Mouse (Mus musculus): Measurements from ENCODE around the gene Mtg2.

Mtg2 gene

GRCm38 (mm10) chr2:180070481-180071453 is at the start of gene Mtg2:
Mtg2 (plus strand) TSS chr2:180070588.
- peak; percentile 95 for DNase-seq (ENCODE audit: low spot score)

GRCm38 (mm10) chr2:180020919-180021318 is 49.5 kb upstream of the Mtg2 start:
- DNase-seq (ENCODE audit: low spot score), result no peak

GRCm38 (mm10) chr2:180022751-180023150 is 47.6 kb upstream of the Mtg2 start:
- DNase-seq (ENCODE audit: low spot score), result peak; percentile 3

- DNase-seq (ENCODE audit: low spot score), result peak; percentile 99
These were observed 45.8 kb upstream of the Mtg2 start, which contains the start of gene Lsm14b for GRCm38 (mm10) chr2:180024401-180025098. Lsm14b (plus strand) TSS chr2:180024987.

- DNase-seq (ENCODE audit: low spot score), result peak; percentile 49
These were observed 45.1 kb upstream of the Mtg2 start for GRCm38 (mm10) chr2:180025135-180025860.

GRCm38 (mm10) chr2:180025861-180026200 is 44.6 kb upstream of the Mtg2 start:
- DNase-seq (ENCODE audit: low spot score), result no peak

- no peak for DNase-seq (ENCODE audit: low spot score)
These were observed 42.6 kb upstream of the Mtg2 start for GRCm38 (mm10) chr2:180027768-180028167.

- no peak for DNase-seq (ENCODE audit: low spot score)
These were observed 39.1 kb upstream of the Mtg2 start for GRCm38 (mm10) chr2:180031270-180031669.

- no peak for DNase-seq (ENCODE audit: low spot score)
These were observed 37.5 kb upstream of the Mtg2 start for GRCm38 (mm10) chr2:180032925-180033324.

- DNase-seq (ENCODE audit: low spot score), result no peak
These were observed 36.4 kb upstream of the Mtg2 start for GRCm38 (mm10) chr2:180033956-180034355.

GRCm38 (mm10) chr2:180034753-180035152 is 35.6 kb upstream of the Mtg2 start:
- no peak for DNase-seq (ENCODE audit: low spot score)

GRCm38 (mm10) chr2:180040406-180040805 is 30.0 kb upstream of the Mtg2 start:
- no peak for DNase-seq (ENCODE audit: low spot score)

GRCm38 (mm10) chr2:180041577-180042255 is 28.7 kb upstream of the Mtg2 start:
- peak; percentile 56 for DNase-seq (ENCODE audit: low spot score)

- DNase-seq (ENCODE audit: low spot score), result peak; percentile 87
These were observed 28.0 kb upstream of the Mtg2 start, which contains the start of the genes Psma7 and Ss18l1 for GRCm38 (mm10) chr2:180042256-180042857. Psma7 (minus strand) TSS chr2:180042433. Ss18l1 (plus strand) TSS chr2:180042509.

- peak; percentile 68 for DNase-seq (ENCODE audit: low spot score)
These were observed 27.4 kb upstream of the Mtg2 start for GRCm38 (mm10) chr2:180042858-180043515.

- DNase-seq (ENCODE audit: low spot score), result peak; percentile 50
These were observed 25.1 kb upstream of the Mtg2 start for GRCm38 (mm10) chr2:180045283-180045682.

- DNase-seq (ENCODE audit: low spot score), result no peak
These were observed 22.8 kb upstream of the Mtg2 start for GRCm38 (mm10) chr2:180047580-180047979.

GRCm38 (mm10) chr2:180047980-180048635 is 22.3 kb upstream of the Mtg2 start:
- peak; percentile 61 for DNase-seq (ENCODE audit: low spot score)

GRCm38 (mm10) chr2:180050986-180051385 is 19.4 kb upstream of the Mtg2 start:
- DNase-seq (ENCODE audit: low spot score), result peak; percentile 85

All from layer of hippocampus, adult 11-12 months (tissue).